In the genomic region with DNA sequence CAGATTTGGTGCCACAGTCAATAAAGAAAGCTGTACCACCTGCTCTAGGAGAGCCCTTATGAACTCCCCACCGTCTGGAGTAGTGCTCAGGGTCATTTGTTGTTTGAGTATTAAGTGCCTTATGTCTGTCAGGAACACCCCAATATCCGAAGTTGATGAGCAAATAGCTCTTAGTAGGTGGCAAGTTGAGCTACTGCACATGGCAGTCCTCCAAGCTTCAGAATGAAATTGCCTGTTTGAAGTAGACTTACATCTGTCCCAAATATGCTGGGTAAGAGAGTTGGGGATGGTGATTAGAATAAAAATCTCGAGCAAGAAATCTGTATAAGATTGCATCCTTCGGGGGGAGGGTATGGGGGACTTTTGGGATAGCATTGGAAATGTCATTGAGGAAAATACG, we compare ENCODE assay signal across 8 mouse cellular contexts. TPM values are rescaled to one million over a fixed set of nuclear protein-coding genes. Genes with fewer than 3 reads are reported as not detected.
DNase-seq lines count a peak whose midpoint lies in the region; ATAC-seq and TF ChIP-seq lines count a peak whose summit lies in the region.

No protein-coding gene starts in this region.

- no peaks in the 10 kb centered on the region for H3K36me3 ChIP-seq in heart, adult 2 months (ENCODE audit: control insufficient read depth, insufficient read depth, low read length)
- H3K36me3 ChIP-seq in MEL (ENCODE audit: control insufficient read depth in 1 of 2, insufficient read depth in 2 of 2, low read length in 2 of 2) = peaks cover 0 to 8% of the 10 kb centered on the region in 2 experiments; a peak in 3 of 4 replicates
- peaks cover 23% of the 10 kb centered on the region for H3K36me3 ChIP-seq in forebrain, embryonic 14.5 days (ENCODE audit: control insufficient read depth, insufficient read depth, low read length)
- peaks cover 41% of the 10 kb centered on the region for H3K36me3 ChIP-seq in liver, embryonic 12.5 days

- H3K9ac ChIP-seq in heart, adult 2 months (ENCODE audit: low read depth, low read length) = no peak overlapping the region
- H3K9ac ChIP-seq in MEL (ENCODE audit: control insufficient read depth, low read depth, low read length, poor library complexity, severe bottlenecking) = peak overlapping the region; percentile 16
- H3K9ac ChIP-seq in forebrain, embryonic 14.5 days (ENCODE audit: low read length) = peak overlapping the region; percentile 4; the same call in 1 of the 2 replicates
- H3K9ac ChIP-seq in liver, embryonic 12.5 days = no peak overlapping the region; the same call in 1 of the 2 replicates

- no peak for TF ChIP-seq POLR2A in heart, adult 2 months (IDR thresholded peaks at IDR 0.05; ENCODE audit: insufficient read depth, low read depth, low read length)
- TF ChIP-seq POLR2A in MEL (IDR thresholded peaks at IDR 0.05; ENCODE audit: control insufficient read depth in 1 of 2, insufficient read depth in 1 of 2, low read depth in 1 of 2, low read length in 2 of 2, poor library complexity in 1 of 2) = no peak; a peak in 1 of 4 replicates

- peaks cover 3% of the 10 kb centered on the region; the same call in 1 of the 2 replicates for H3K4me1 ChIP-seq in heart, adult 2 months (ENCODE audit: control insufficient read depth, insufficient read depth, low read length)
- peaks cover 0 to 15% of the 10 kb centered on the region in 2 experiments; a peak in 2 of 4 replicates for H3K4me1 ChIP-seq in MEL (ENCODE audit: control insufficient read depth in 1 of 2, insufficient read depth in 2 of 2, low read length in 2 of 2)
- H3K4me1 ChIP-seq in forebrain, embryonic 14.5 days (ENCODE audit: control insufficient read depth, insufficient read depth, low read length) = peaks cover 8% of the 10 kb centered on the region
- H3K4me1 ChIP-seq in liver, embryonic 12.5 days = peaks cover 22% of the 10 kb centered on the region

- H3K4me3 ChIP-seq in heart, adult 2 months = no peak overlapping the region
- H3K4me3 ChIP-seq in MEL (ENCODE audit: control insufficient read depth in 1 of 2, insufficient read depth in 1 of 2, low read depth in 2 of 2, low read length in 2 of 2) = peak overlapping the region; percentile 8 to 33
- H3K4me3 ChIP-seq in forebrain, embryonic 14.5 days (ENCODE audit: low read depth, low read length) = no peak overlapping the region
- 0 out of 2 replicates have a peak overlapping the region, but pooled peaks have one; percentile 12 for H3K4me3 ChIP-seq in liver, embryonic 12.5 days

- no peak for TF ChIP-seq RAD21 in MEL (IDR thresholded peaks at IDR 0.05; ENCODE audit: low read depth, low read length)

- 0 out of 2 replicates have a peak, but pooled peaks have one; percentile 1 for ATAC-seq in forebrain, embryonic 14.5 days
- no peak for ATAC-seq in liver, embryonic 12.5 days

- no peak for TF ChIP-seq CTCF in heart, adult 2 months (IDR thresholded peaks at IDR 0.05)
- TF ChIP-seq CTCF in MEL (IDR thresholded peaks at IDR 0.05 in 2 of 3, conservative IDR thresholded peaks at IDR 0.05 in 1 of 3; ENCODE audit: control insufficient read depth in 1 of 3, insufficient read depth in 1 of 3, low read depth in 2 of 3, low read length in 3 of 3, poor library complexity in 1 of 3, severe bottlenecking in 1 of 3) = no peak

- no peak for DNase-seq in heart, adult 2 months
- no peak for DNase-seq in heart, adult 8-10 months (ENCODE audit: low spot score)
- DNase-seq in MEL (ENCODE audit: low read depth, low spot score) = no peak
- DNase-seq in forebrain, embryonic 14.5 days (ENCODE audit: low spot score) = peak; percentile 55
- peak; percentile 40 for DNase-seq in telencephalon, adult 2 months (ENCODE audit: low read depth, low spot score)
- no peak for DNase-seq in urinary bladder, postnatal 14 days (ENCODE audit: low spot score)
- DNase-seq in layer of hippocampus, postnatal 25 days (ENCODE audit: extremely low spot score in 1 of 2, low spot score in 1 of 2) = no peak

- peak overlapping the region; percentile 81 for H3K4me2 ChIP-seq in forebrain, embryonic 14.5 days (ENCODE audit: low read length)
- H3K4me2 ChIP-seq in liver, embryonic 12.5 days = peak overlapping the region; percentile 85

- H3K27me3 ChIP-seq in heart, adult 2 months (ENCODE audit: control insufficient read depth, insufficient read depth, low read length) = no peaks in the 10 kb centered on the region
- no peaks in the 10 kb centered on the region for H3K27me3 ChIP-seq in MEL (ENCODE audit: control insufficient read depth in 1 of 2, insufficient read depth in 2 of 2, low read length in 2 of 2)
- no peaks in the 10 kb centered on the region for H3K27me3 ChIP-seq in forebrain, embryonic 14.5 days (replicated peaks; ENCODE audit: control insufficient read depth, insufficient read depth, low read length)
- H3K27me3 ChIP-seq in liver, embryonic 12.5 days (replicated peaks) = no peaks in the 10 kb centered on the region

- H3K9me3 ChIP-seq in MEL (replicated peaks; ENCODE audit: insufficient read depth, low read length) = no peaks in the 10 kb centered on the region
- H3K9me3 ChIP-seq in forebrain, embryonic 14.5 days (replicated peaks; ENCODE audit: control insufficient read depth, low read length) = no peaks in the 10 kb centered on the region
- H3K9me3 ChIP-seq in liver, embryonic 12.5 days (replicated peaks) = no peaks in the 10 kb centered on the region

- WGBS in heart, adult 2 months = 22% methylated on average over 5 of the region's 5 CpGs
- WGBS in forebrain, embryonic 14.5 days = 20% methylated on average over 5 of the region's 5 CpGs
- 20% methylated on average over 5 of the region's 5 CpGs for WGBS in liver, embryonic 12.5 days (ENCODE audit: insufficient replicate concordance)

- intact Hi-C loops in heart, adult 2 months (cut with DNase I) = loop anchor here (1.0 kb wide), 1 partner anchor 24 kb away; the partner anchor contains the start of gene Wdr5

- no peaks in the 10 kb centered on the region for H3K79me2 ChIP-seq in heart, adult 2 months (replicated peaks; ENCODE audit: control insufficient read depth, insufficient read depth, low read length)
- H3K79me2 ChIP-seq in MEL (ENCODE audit: control insufficient read depth, insufficient read depth, low read length, poor library complexity) = no peaks in the 10 kb centered on the region; the same call in 1 of the 2 replicates

- TF ChIP-seq EP300 in heart, adult 2 months (IDR thresholded peaks at IDR 0.05; ENCODE audit: insufficient read depth, low read depth, low read length) = no peak
- TF ChIP-seq EP300 in MEL (IDR thresholded peaks at IDR 0.05; ENCODE audit: low read depth in 1 of 2, low read length in 2 of 2) = no peak

- H3K27ac ChIP-seq in heart, adult 2 months = peak overlapping the region; percentile 29
- peak overlapping the region; percentile 64 for H3K27ac ChIP-seq in MEL (ENCODE audit: control insufficient read depth, low read depth, low read length)
- peak overlapping the region; percentile 67 for H3K27ac ChIP-seq in forebrain, embryonic 14.5 days (ENCODE audit: low read depth, low read length)
- peak overlapping the region; percentile 46; the same call in 1 of the 2 replicates for H3K27ac ChIP-seq in liver, embryonic 12.5 days

TF ChIP-seq in MEL, 35 proteins besides CTCF, POLR2A, EP300 and RAD21:
- TF ChIP-seq NRF1 (IDR thresholded peaks at IDR 0.05; ENCODE audit: insufficient read depth, low read depth, low read length, poor library complexity, severe bottlenecking) = no peak

RNA-seq across cellular contexts. Expression of gene Wdr5, which starts 24.4 kb away (rescaled TPM):
- 10 to 100 TPM; 24.0 to 24.8 TPM for total RNA-seq in heart, adult 2 months (2021)
- 18.6 and 27.4 TPM in 2 replicates for polyA plus RNA-seq in heart, adult 2 months (2012; rRNA removed)
- 10 to 100 TPM; 22.0 to 25.5 (median 23.5) TPM for total RNA-seq in heart, adult 8-10 months (2022)
- 67.0 and 78.3 TPM in 2 replicates for total RNA-seq in MEL (2012; rRNA removed)
- 10 to 100 TPM in 1 of 2 experiments, not detected in 1; 96.9 TPM for polyA plus RNA-seq in MEL (2012; ENCODE audit: insufficient read depth in 1 of 2, insufficient read length in 2 of 2, low read depth in 1 of 2, low replicate concordance in 2 of 2, missing spikeins in 1 of 2)
- 49.5 and 52.5 TPM in 2 replicates for polyA plus RNA-seq in forebrain, embryonic 14.5 days (2014; fragmentation: Nextera tagmentation; extraction: Ambion mirVana)
- polyA plus RNA-seq in liver, embryonic 12.5 days (2016; fragmentation: Nextera tagmentation; extraction: Ambion mirVana) = 47.2 and 47.3 TPM in 2 replicates
- total RNA-seq in layer of hippocampus, postnatal 25 days (2021) = 10 to 100 TPM; 27.6 to 32.6 TPM

RNA-seq across cellular contexts. Expression of gene Brd3, which starts 31.9 kb away (rescaled TPM):
- 10 to 100 TPM; 27.0 to 28.7 TPM for total RNA-seq in heart, adult 2 months (2021)
- 12.5 and 13.1 TPM in 2 replicates for polyA plus RNA-seq in heart, adult 2 months (2012; rRNA removed)
- 10 to 100 TPM; 27.4 to 28.6 (median 28.3) TPM for total RNA-seq in heart, adult 8-10 months (2022)
- total RNA-seq in MEL (2012; rRNA removed) = 10.3 and 10.7 TPM in 2 replicates
- polyA plus RNA-seq in MEL (2012; ENCODE audit: insufficient read depth in 1 of 2, insufficient read length in 2 of 2, low read depth in 1 of 2, low replicate concordance in 2 of 2, missing spikeins in 1 of 2) = 10 to 100 TPM; 38.7 to 46.9 TPM
- polyA plus RNA-seq in forebrain, embryonic 14.5 days (2014; fragmentation: Nextera tagmentation; extraction: Ambion mirVana) = 155 and 170 TPM in 2 replicates
- 38.5 and 39.0 TPM in 2 replicates for polyA plus RNA-seq in liver, embryonic 12.5 days (2016; fragmentation: Nextera tagmentation; extraction: Ambion mirVana)
- 10 to 100 TPM; 51.0 to 53.7 TPM for total RNA-seq in layer of hippocampus, postnatal 25 days (2021)

Comparison
In these comparisons a context has a peak if more than half of its experiments do, and no peak if none do; other contexts are left out.
1. DNase-seq: peak in forebrain, embryonic 14.5 days (single experiment) and telencephalon, adult 2 months (single experiment); none in heart, adult 2 months (0 of 2), heart, adult 8-10 months (single experiment), MEL (single experiment), urinary bladder, postnatal 14 days (single experiment) and layer of hippocampus, postnatal 25 days (0 of 2).
2. H3K4me3 ChIP-seq: peak in MEL (2 of 2) and liver, embryonic 12.5 days (single experiment); none in heart, adult 2 months (single experiment) and forebrain, embryonic 14.5 days (single experiment).
3. H3K9ac ChIP-seq: peak in MEL (single experiment) and forebrain, embryonic 14.5 days (single experiment); none in heart, adult 2 months (single experiment) and liver, embryonic 12.5 days (single experiment).
4. Peak in every context shown above with its lines, with median percentiles within 50 percentile points of each other: H3K27ac ChIP-seq.